Mouse (Mus musculus) heart, postnatal 10 days (tissue): Measurements from ENCODE around the gene Ccdc162. TPM values are rescaled to one million over a fixed set of nuclear protein-coding genes. Genes with fewer than 3 reads are reported as not detected.

ENCODE experiments used
- DNase-seq, 2 experiments: peaks; one replicate each; pipeline ENCODE4 v3.0.0; 2021
- intact Hi-C: fragments of 180-260 bp; cut with DNase I; formaldehyde crosslinking; loops from one replicate; pipeline ENCODE4 v1.15.1; 2025
- microRNA-seq, 2 experiments: library from miRNA; unstranded; fragments of <30 nt; microRNA quantifications; one replicate each; pipeline ENCODE4 v1.2.0; 2022
- total RNA-seq, 2 experiments: library from RNA; stranded (reverse); gene quantifications; 2 replicates each; pipeline ENCODE4 v1.2.3; 2021

Gene Ccdc162
- total RNA-seq, 2 experiments from 2014 or later: 0.07 to 0.79 TPM

GRCm38 (mm10) chr10:41514301-41514700 is 202.1 kb downstream of the Ccdc162 start:
- DNase-seq: peak; percentile 25 to 27
- intact Hi-C loops: loop anchor here (5.0 kb wide), 1 partner anchor 783 kb away; no protein-coding TSS in a partner anchor

- intact Hi-C loops: loop anchor here (10.0 kb wide), 2 partner anchors 74 to 204 kb away; partner anchors contain the start of genes Ak9 and Fig4
- peak; percentile 41 to 52 for DNase-seq
Measured at GRCm38 (mm10) chr10:41509160-41509559, 207.3 kb downstream of the Ccdc162 start.

- DNase-seq: peak; percentile 85
- intact Hi-C loops: loop anchor here (1.0 to 10.0 kb wide), 3 partner anchors 71 to 501 kb away; partner anchors contain the start of genes Ak9 and Fig4
Measured at GRCm38 (mm10) chr10:41505446-41505845, 211.0 kb downstream of the Ccdc162 start.

- no peak for DNase-seq
- intact Hi-C loops: loop anchor here (1.0 to 10.0 kb wide), 3 partner anchors 70 to 501 kb away; partner anchors contain the start of genes Ak9 and Fig4
Measured at GRCm38 (mm10) chr10:41504996-41505395, 211.4 kb downstream of the Ccdc162 start.

GRCm38 (mm10) chr10:41500941-41501340 is 215.5 kb downstream of the Ccdc162 start:
- peak; percentile 69 to 72 for DNase-seq
- intact Hi-C loops: loop anchor here (10.0 kb wide), 2 partner anchors 66 to 196 kb away; partner anchors contain the start of genes Ak9 and Fig4

GRCm38 (mm10) chr10:41491111-41491510 is 225.3 kb downstream of the Ccdc162 start:
- no peak for DNase-seq
- intact Hi-C loops: no loop called here

- intact Hi-C loops: no loop called here
- no peak for DNase-seq
Measured at GRCm38 (mm10) chr10:41490518-41490873, 225.9 kb downstream of the Ccdc162 start.

GRCm38 (mm10) chr10:41489708-41490517 is 226.5 kb downstream of the Ccdc162 start, which contains the start of the genes Smpd2 and Ppil6:
Gene Smpd2 (minus strand): TSS chr10:41490369.
Gene Ppil6 (plus strand): TSS chr10:41490439.
- intact Hi-C loops: no loop called here

GRCm38 (mm10) chr10:41489294-41489693 is 227.1 kb downstream of the Ccdc162 start:
- intact Hi-C loops: no loop called here
- peak; percentile 26 to 31 for DNase-seq

More at GRCm38 (mm10) chr10:41489708-41490517, 226.5 kb downstream of the Ccdc162 start, which contains the start of the genes Smpd2 and Ppil6:
- peak; percentile 97 to 98 for DNase-seq

- no peak for DNase-seq
- intact Hi-C loops: no loop called here
Measured at GRCm38 (mm10) chr10:41488877-41489276, 227.6 kb downstream of the Ccdc162 start.

Small RNA genes within 50 kb of the gene (microRNA-seq; reads per million reads assigned to microRNA genes)
- 0 reads per million in 2 experiments for gene Mir3473b

Other genes starting within 250 kb of the Ccdc162 start
- gene Mical1, start 240.3 kb downstream of the Ccdc162 start, total RNA-seq: 10 to 100 TPM; 34.3 to 39.2 TPM
- 10 to 100 TPM; 48.2 to 57.7 TPM for gene Smpd2, start 226.3 kb downstream of the Ccdc162 start, total RNA-seq
- 1 to 10 TPM; 2.8 to 3.4 TPM for gene Ppil6, start 226.2 kb downstream of the Ccdc162 start, total RNA-seq
- gene Cd164, start 197.2 kb downstream of the Ccdc162 start, total RNA-seq: 100 to 1,000 TPM; 182 to 197 TPM
- 1 to 10 TPM; 4.4 to 6.2 TPM for gene Cep57l1, start 93.2 kb upstream of the Ccdc162 start, total RNA-seq
- gene Sesn1, start 93.3 kb upstream of the Ccdc162 start, total RNA-seq: 100 to 1,000 TPM in 1 of 2 experiments, 10 to 100 TPM in 1; 52.8 to 110 TPM